ENCODE assay signal across 8 mouse cellular contexts in genomic region chr5:52470991-52471801, GRCm38 (mm10). TPM values are rescaled to one million over a fixed set of nuclear protein-coding genes. Genes with fewer than 3 reads are reported as not detected.
DNase-seq lines count a peak whose midpoint lies in the region; ATAC-seq and TF ChIP-seq lines count a peak whose summit lies in the region.

Ccdc149 (minus strand) TSS chr5:52471521.

- ATAC-seq in intestine, embryonic 14.5 days (replicated peaks; ENCODE audit: low FRiP score, low TSS enrichment, low read depth): peak; percentile 94
- ATAC-seq in megakaryocyte-erythroid progenitor cell, adult 5-6 weeks (replicated peaks; ENCODE audit: low FRiP score, low TSS enrichment, poor library complexity, severe bottlenecking): no peak; the same call in 1 of the 2 replicates

- TF ChIP-seq CTCF in left cerebral cortex, adult 2 months (IDR thresholded peaks at IDR 0.05): no peak

- peak; percentile 81 for DNase-seq in adrenal gland, postnatal 14 days
- peak; percentile 60 for DNase-seq in embryo, embryonic 10.5 days (ENCODE audit: low spot score)
- DNase-seq in gastrocnemius, postnatal 25 days: peak; percentile 43
- peak; percentile 79 for DNase-seq in intestine, embryonic 14.5 days (ENCODE audit: low spot score)
- DNase-seq in left cerebral cortex, adult 2 months (ENCODE audit: extremely low spot score in 1 of 2, low spot score in 2 of 2): peak; percentile 83 to 85
- DNase-seq in lung, postnatal 25 days (ENCODE audit: low spot score): peak; percentile 86
- peak; percentile 83 to 86 for DNase-seq in right cerebral cortex, adult 2 months (ENCODE audit: low spot score in 2 of 2)

- intact Hi-C loops in left cerebral cortex, adult 2 months (cut with DNase I): loop anchor here (1.0 to 5.0 kb wide), 2 partner anchors 80 to 284 kb away; no protein-coding TSS in a partner anchor

- peak within 1 kb of the TSS; percentile 93 for H3K4me2 ChIP-seq in intestine, embryonic 14.5 days (ENCODE audit: low read length)

- peaks cover 9% of the 10 kb centered on the region; the same call in 1 of the 2 replicates for H3K4me1 ChIP-seq in intestine, embryonic 14.5 days (replicated peaks; ENCODE audit: control insufficient read depth, insufficient read depth, low read length)

- WGBS in intestine, embryonic 14.5 days: under 1% methylated on average over 51 of the region's 65 CpGs

- no peaks in the 10 kb centered on the region for H3K9me3 ChIP-seq in intestine, embryonic 14.5 days (ENCODE audit: control insufficient read depth, low read length)

- H3K4me3 ChIP-seq in intestine, embryonic 14.5 days (ENCODE audit: low read depth, low read length): peak within 1 kb of the TSS; percentile 58
- H3K4me3 ChIP-seq in left cerebral cortex, adult 2 months: peak within 1 kb of the TSS; percentile 88

- H3K9ac ChIP-seq in intestine, embryonic 14.5 days (ENCODE audit: low read length): peak within 1 kb of the TSS; percentile 77

- no peaks in the 10 kb centered on the region for H3K27me3 ChIP-seq in intestine, embryonic 14.5 days (replicated peaks; ENCODE audit: control insufficient read depth, insufficient read depth, low read length)

- peak within 1 kb of the TSS; percentile 54; the same call in 1 of the 2 replicates for H3K27ac ChIP-seq in intestine, embryonic 14.5 days (ENCODE audit: low read depth)
- peak within 1 kb of the TSS; percentile 99 for H3K27ac ChIP-seq in left cerebral cortex, adult 2 months

- no peaks in the 10 kb centered on the region for H3K36me3 ChIP-seq in intestine, embryonic 14.5 days (ENCODE audit: control insufficient read depth, insufficient read depth, low read length)

RNA-seq across cellular contexts. Expression of gene Ccdc149, which starts in this region (rescaled TPM):
- total RNA-seq in adrenal gland, postnatal 14 days (2021): 3.9 and 5.5 TPM in 2 replicates
- 1 to 10 TPM; 1.8 to 2.0 TPM for total RNA-seq in gastrocnemius, postnatal 25 days (2021)
- 3.0 and 3.7 TPM in 2 replicates for polyA plus RNA-seq in intestine, embryonic 14.5 days (2014; fragmentation: Nextera tagmentation; extraction: Ambion mirVana)
- 10 to 100 TPM; 68.2 to 75.8 TPM for total RNA-seq in left cerebral cortex, adult 2 months (2021)
- 0.47 TPM in 1 of 2 replicates, not detected in the other for total RNA-seq in megakaryocyte-erythroid progenitor cell, adult 5-6 weeks (2014; fragmentation: Nextera tagmentation)
- 0.04 and 0.75 TPM in 2 replicates for total RNA-seq in megakaryocyte-erythroid progenitor cell, adult 5-6 weeks (2017)

Comparison
In these comparisons a context has a peak if more than half of its experiments do, and no peak if none do; other contexts are left out.
1. RNA of gene Ccdc149 (total RNA-seq): 68.2 to 75.8 TPM in left cerebral cortex, adult 2 months; 3.9 to 5.5 TPM in adrenal gland, postnatal 14 days, 1.8 to 2.0 TPM in gastrocnemius, postnatal 25 days and 0.04 to 0.75 TPM in megakaryocyte-erythroid progenitor cell, adult 5-6 weeks; every median in the first group is over 10 times any median in the second.
2. Peak in every context shown above with its lines, with median percentiles within 50 percentile points of each other: DNase-seq.